16 mouse cellular contexts compared by ENCODE assay signal in the genomic region with DNA sequence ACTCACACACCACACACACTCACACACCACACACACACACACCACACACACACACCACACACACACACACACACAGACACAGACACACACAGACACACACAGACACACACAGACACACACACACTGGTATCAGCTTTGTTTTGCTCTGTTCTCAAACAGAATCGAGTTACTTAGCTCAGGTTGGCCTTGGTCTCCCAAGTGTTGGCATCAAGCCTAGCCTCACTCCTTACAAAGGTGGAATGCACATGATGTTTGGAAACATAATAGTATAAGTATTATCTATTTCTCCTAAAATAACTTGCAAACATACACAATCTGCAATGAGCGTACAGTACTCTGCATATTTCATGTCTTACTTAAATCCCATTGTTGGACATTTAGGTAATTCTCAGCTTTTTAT. TPM values are rescaled to one million over a fixed set of nuclear protein-coding genes. Genes with fewer than 3 reads are reported as not detected.
DNase-seq lines count a peak whose midpoint lies in the region; ATAC-seq and TF ChIP-seq lines count a peak whose summit lies in the region.
"Had no signal": no experiment of that assay in that cellular context is flagged by ENCODE, and none has a peak within 500 bp of the region (broad histone marks: within the 10 kb centered on the region; RNA-seq: fewer than 3 reads in every experiment).

No protein-coding gene starts in this region.

- TF ChIP-seq POLR2A in lung, adult 2 months (IDR thresholded peaks at IDR 0.05; ENCODE audit: borderline replicate concordance, extremely low read depth, low read depth, low read length): no peak

- peak; percentile 18 for DNase-seq in lung, postnatal 36 days
- no peak for DNase-seq in lung, adult 2 months
- DNase-seq in c-Kit-positive CD71-positive TER-119-positive erythroid progenitor cells, embryonic 14.5 days (ENCODE audit: low spot score): no peak
- DNase-seq: adrenal gland, postnatal 36 days; cerebellum, adult 18-20 months; kidney, adult 18-20 months; thymus, adult 18-20 months had no signal

- ATAC-seq in heart, embryonic 13.5 days (ENCODE audit: extremely low read depth, insufficient number of reproducible peaks, low FRiP score, low TSS enrichment): no peak
- ATAC-seq in heart, embryonic 11.5 days (replicated peaks; ENCODE audit: insufficient number of reproducible peaks, low FRiP score, low TSS enrichment): no peak
- no peak for ATAC-seq in hindbrain, embryonic 16.5 days
- no peak for ATAC-seq in stomach, embryonic 14.5 days (ENCODE audit: insufficient number of reproducible peaks, insufficient read depth, low FRiP score, low read depth)
- ATAC-seq: CD4-positive, CD25-positive, alpha-beta regulatory T cell, adult 4 months; Patski had no signal

- peaks cover 57% of the 10 kb centered on the region for H3K4me1 ChIP-seq in heart, embryonic 13.5 days
- H3K4me1 ChIP-seq in heart, embryonic 11.5 days (ENCODE audit: control insufficient read depth, insufficient read depth, low read length): peaks cover 19% of the 10 kb centered on the region
- peaks cover 27% of the 10 kb centered on the region for H3K4me1 ChIP-seq in lung, adult 2 months (ENCODE audit: control insufficient read depth, insufficient read depth, low read length)
- H3K4me1 ChIP-seq in hindbrain, embryonic 16.5 days (ENCODE audit: control insufficient read depth, insufficient read depth, low read depth, low read length): peaks cover 9% of the 10 kb centered on the region
- peaks cover 22% of the 10 kb centered on the region for H3K4me1 ChIP-seq in stomach, embryonic 14.5 days (ENCODE audit: control insufficient read depth, insufficient read depth, low read length)

- H3K36me3 ChIP-seq in heart, embryonic 13.5 days: no peaks in the 10 kb centered on the region
- no peaks in the 10 kb centered on the region for H3K36me3 ChIP-seq in heart, embryonic 11.5 days (ENCODE audit: control insufficient read depth, insufficient read depth, low read length)
- no peaks in the 10 kb centered on the region for H3K36me3 ChIP-seq in hindbrain, embryonic 16.5 days (ENCODE audit: control insufficient read depth, insufficient read depth, low read length)
- no peaks in the 10 kb centered on the region for H3K36me3 ChIP-seq in stomach, embryonic 14.5 days (ENCODE audit: control insufficient read depth, insufficient read depth, low read length)
- H3K36me3 ChIP-seq: neural tube, embryonic 12.5 days had no signal

- H3K27me3 ChIP-seq in heart, embryonic 13.5 days (replicated peaks): peaks cover 36% of the 10 kb centered on the region
- H3K27me3 ChIP-seq in heart, embryonic 11.5 days (ENCODE audit: control insufficient read depth, insufficient read depth, low read length): peaks cover 16% of the 10 kb centered on the region; the same call in 1 of the 2 replicates
- no peaks in the 10 kb centered on the region for H3K27me3 ChIP-seq in hindbrain, embryonic 16.5 days (replicated peaks; ENCODE audit: control insufficient read depth, insufficient read depth, low read length)
- no peaks in the 10 kb centered on the region for H3K27me3 ChIP-seq in stomach, embryonic 14.5 days (ENCODE audit: control insufficient read depth, insufficient read depth, low read length)
- H3K27me3 ChIP-seq: neural tube, embryonic 12.5 days; Patski had no signal

- no peak overlapping the region for H3K9ac ChIP-seq in heart, embryonic 13.5 days
- H3K9ac ChIP-seq in heart, embryonic 11.5 days (ENCODE audit: low read depth, low read length): no peak overlapping the region
- H3K9ac ChIP-seq in hindbrain, embryonic 16.5 days (ENCODE audit: low read depth, low read length): no peak overlapping the region
- no peak overlapping the region for H3K9ac ChIP-seq in stomach, embryonic 14.5 days (replicated peaks; ENCODE audit: low read depth, low read length)
- H3K9ac ChIP-seq: neural tube, embryonic 12.5 days had no signal

- no peaks in the 10 kb centered on the region for H3K9me3 ChIP-seq in heart, embryonic 13.5 days
- H3K9me3 ChIP-seq in heart, embryonic 11.5 days (replicated peaks; ENCODE audit: control insufficient read depth, low read length): no peaks in the 10 kb centered on the region
- H3K9me3 ChIP-seq in hindbrain, embryonic 16.5 days (ENCODE audit: control insufficient read depth, low read length): no peaks in the 10 kb centered on the region
- H3K9me3 ChIP-seq in stomach, embryonic 14.5 days (ENCODE audit: control insufficient read depth, low read depth, low read length): no peaks in the 10 kb centered on the region
- H3K9me3 ChIP-seq: neural tube, embryonic 12.5 days had no signal

- peak overlapping the region; percentile 91 for H3K4me2 ChIP-seq in heart, embryonic 13.5 days
- no peak overlapping the region for H3K4me2 ChIP-seq in heart, embryonic 11.5 days
- peak overlapping the region; percentile 93 for H3K4me2 ChIP-seq in hindbrain, embryonic 16.5 days (ENCODE audit: low read length)
- peak overlapping the region; percentile 60; the same call in 1 of the 2 replicates for H3K4me2 ChIP-seq in stomach, embryonic 14.5 days (replicated peaks; ENCODE audit: low read depth, low read length)

- TF ChIP-seq CTCF in lung, adult 2 months (IDR thresholded peaks at IDR 0.05; ENCODE audit: insufficient read depth, low read length): no peak

- H3K27ac ChIP-seq in heart, embryonic 13.5 days (replicated peaks): no peak overlapping the region
- no peak overlapping the region for H3K27ac ChIP-seq in heart, embryonic 11.5 days (ENCODE audit: low read depth, low read length)
- H3K27ac ChIP-seq in hindbrain, embryonic 16.5 days (ENCODE audit: low read depth, low read length): no peak overlapping the region
- no peak overlapping the region for H3K27ac ChIP-seq in stomach, embryonic 14.5 days (ENCODE audit: low read length)
- H3K27ac ChIP-seq: layer of hippocampus, adult 2 months; neural tube, embryonic 12.5 days had no signal

- peak overlapping the region; percentile 76; the same call in 1 of the 2 replicates for H3K4me3 ChIP-seq in heart, embryonic 13.5 days
- no peak overlapping the region for H3K4me3 ChIP-seq in heart, embryonic 11.5 days (ENCODE audit: low read depth, low read length)
- H3K4me3 ChIP-seq in lung, adult 2 months (replicated peaks; ENCODE audit: extremely low read depth, low read depth, low read length): no peak overlapping the region
- no peak overlapping the region for H3K4me3 ChIP-seq in hindbrain, embryonic 16.5 days (ENCODE audit: low read length)
- H3K4me3 ChIP-seq in stomach, embryonic 14.5 days (ENCODE audit: low read depth, low read length): no peak overlapping the region; the same call in 1 of the 2 replicates
- H3K4me3 ChIP-seq: layer of hippocampus, adult 2 months; neural tube, embryonic 12.5 days had no signal

- WGBS in heart, embryonic 13.5 days: 72% methylated on average over 2 of the region's 2 CpGs
- 67% methylated on average over 2 of the region's 2 CpGs for WGBS in heart, embryonic 11.5 days (ENCODE audit: insufficient replicate concordance)
- WGBS in lung, adult 2 months: 20% methylated on average over 2 of the region's 2 CpGs
- WGBS in hindbrain, embryonic 16.5 days: 73% methylated on average over 2 of the region's 2 CpGs
- WGBS in stomach, embryonic 14.5 days: 49% methylated on average over 2 of the region's 2 CpGs

RNA-seq across cellular contexts. Expression of a gene that starts 3.2 kb away (rescaled TPM):
- 3.6 and 4.5 TPM in 2 replicates for polyA plus RNA-seq in heart, embryonic 13.5 days (2015; fragmentation: Nextera tagmentation; extraction: Ambion mirVana)
- polyA plus RNA-seq in heart, embryonic 11.5 days (2014; fragmentation: Nextera tagmentation; extraction: Ambion mirVana): 3.9 and 4.5 TPM in 2 replicates
- 31.3 and 35.3 TPM in 2 replicates for polyA plus RNA-seq in lung, adult 2 months (2012; rRNA removed)
- polyA plus RNA-seq in hindbrain, embryonic 16.5 days (2015; fragmentation: Nextera tagmentation; extraction: Ambion mirVana): 4.4 and 5.3 TPM in 2 replicates
- 13.5 and 14.4 TPM in 2 replicates for polyA plus RNA-seq in stomach, embryonic 14.5 days (2014; fragmentation: Nextera tagmentation; extraction: Ambion mirVana)
- polyA plus RNA-seq: CD4-positive, CD25-positive, alpha-beta regulatory T cell, adult 4 months had no signal

RNA-seq across cellular contexts. Expression of a gene that starts 18.4 kb away (rescaled TPM):
- not detected in 2 replicates for polyA plus RNA-seq in heart, embryonic 13.5 days (2015; fragmentation: Nextera tagmentation; extraction: Ambion mirVana)
- not detected in 2 replicates for polyA plus RNA-seq in heart, embryonic 11.5 days (2014; fragmentation: Nextera tagmentation; extraction: Ambion mirVana)
- not detected in 2 replicates for polyA plus RNA-seq in lung, adult 2 months (2012; rRNA removed)
- polyA plus RNA-seq in hindbrain, embryonic 16.5 days (2015; fragmentation: Nextera tagmentation; extraction: Ambion mirVana): not detected in 2 replicates
- polyA plus RNA-seq in stomach, embryonic 14.5 days (2014; fragmentation: Nextera tagmentation; extraction: Ambion mirVana): 0.59 and 0.95 TPM in 2 replicates
- polyA plus RNA-seq: CD4-positive, CD25-positive, alpha-beta regulatory T cell, adult 4 months; liver, embryonic 11.5 days; neural tube, embryonic 12.5 days; Patski had no signal

RNA-seq across cellular contexts. Expression of a gene that starts 40.8 kb away (rescaled TPM):
- polyA plus RNA-seq in heart, embryonic 13.5 days (2015; fragmentation: Nextera tagmentation; extraction: Ambion mirVana): not detected in 2 replicates
- polyA plus RNA-seq in heart, embryonic 11.5 days (2014; fragmentation: Nextera tagmentation; extraction: Ambion mirVana): not detected in 2 replicates
- polyA plus RNA-seq in lung, adult 2 months (2012; rRNA removed): 0.21 TPM in 1 of 2 replicates, not detected in the other
- not detected in 2 replicates for polyA plus RNA-seq in hindbrain, embryonic 16.5 days (2015; fragmentation: Nextera tagmentation; extraction: Ambion mirVana)
- 1.6 and 1.7 TPM in 2 replicates for polyA plus RNA-seq in stomach, embryonic 14.5 days (2014; fragmentation: Nextera tagmentation; extraction: Ambion mirVana)
- polyA plus RNA-seq: CD4-positive, CD25-positive, alpha-beta regulatory T cell, adult 4 months; liver, embryonic 11.5 days; neural tube, embryonic 12.5 days; Patski had no signal

RNA-seq across cellular contexts. Expression of a gene that starts 56.4 kb away (rescaled TPM):
- polyA plus RNA-seq in heart, embryonic 13.5 days (2015; fragmentation: Nextera tagmentation; extraction: Ambion mirVana): 0.99 and 1.4 TPM in 2 replicates
- 1.3 and 2.1 TPM in 2 replicates for polyA plus RNA-seq in heart, embryonic 11.5 days (2014; fragmentation: Nextera tagmentation; extraction: Ambion mirVana)
- 3.2 and 11.7 TPM in 2 replicates for polyA plus RNA-seq in lung, adult 2 months (2012; rRNA removed)
- 0.44 and 0.93 TPM in 2 replicates for polyA plus RNA-seq in hindbrain, embryonic 16.5 days (2015; fragmentation: Nextera tagmentation; extraction: Ambion mirVana)
- 3.0 and 3.8 TPM in 2 replicates for polyA plus RNA-seq in stomach, embryonic 14.5 days (2014; fragmentation: Nextera tagmentation; extraction: Ambion mirVana)
- polyA plus RNA-seq: CD4-positive, CD25-positive, alpha-beta regulatory T cell, adult 4 months; neural tube, embryonic 12.5 days; Patski had no signal
